Mouse (Mus musculus): ENCODE data around the gene Cd4. TPM values are rescaled to one million over a fixed set of nuclear protein-coding genes. Genes with fewer than 3 reads are reported as not detected.

The Cd4 gene
- polyA plus RNA-seq (2015; fragmentation: Nextera tagmentation; extraction: Ambion mirVana): 0.25 and 2.1 TPM in 2 replicates

GRCm38 (mm10) chr6:124887986-124888385, at the start of gene Cd4:
Cd4 (minus strand) TSS chr6:124888221.
- no peak within 1 kb of the TSS for H3K9ac ChIP-seq (ENCODE audit: low read length)
- no peak for ATAC-seq (replicated peaks; ENCODE audit: extremely low read depth, insufficient read depth, low FRiP score)
- 80% methylated on average over 9 of the region's 9 CpGs for WGBS
- H3K27me3 ChIP-seq (ENCODE audit: control insufficient read depth, insufficient read depth, low read length): no peaks in the 10 kb centered on the region
- no peak within 1 kb of the TSS for H3K27ac ChIP-seq (ENCODE audit: low read length)
- no peaks in the 10 kb centered on the region for H3K36me3 ChIP-seq (ENCODE audit: control insufficient read depth, insufficient read depth)
- H3K4me3 ChIP-seq (ENCODE audit: low read length): no peak within 1 kb of the TSS
- H3K4me2 ChIP-seq (ENCODE audit: low read depth, low read length): no peak within 1 kb of the TSS
- peaks cover 6% of the 10 kb centered on the region; the same call in 1 of the 2 replicates for H3K4me1 ChIP-seq (ENCODE audit: control insufficient read depth, insufficient read depth, low read length)
- no peaks in the 10 kb centered on the region for H3K9me3 ChIP-seq (replicated peaks; ENCODE audit: control insufficient read depth, low read length)

GRCm38 (mm10) chr6:124937493-124937892, 49.5 kb upstream of the Cd4 start:
- 77% methylated on average over 2 of the region's 2 CpGs for WGBS
- H3K9me3 ChIP-seq (replicated peaks; ENCODE audit: control insufficient read depth, low read length): no peaks in the 10 kb centered on the region
- no peak overlapping the region for H3K4me3 ChIP-seq (ENCODE audit: low read length)
- H3K4me2 ChIP-seq (ENCODE audit: low read depth, low read length): no peak overlapping the region
- peaks cover 4% of the 10 kb centered on the region for H3K4me1 ChIP-seq (ENCODE audit: control insufficient read depth, insufficient read depth, low read length)
- no peaks in the 10 kb centered on the region for H3K27me3 ChIP-seq (ENCODE audit: control insufficient read depth, insufficient read depth, low read length)
- peaks cover 43% of the 10 kb centered on the region for H3K36me3 ChIP-seq (ENCODE audit: control insufficient read depth, insufficient read depth)
- no peak overlapping the region for H3K27ac ChIP-seq (ENCODE audit: low read length)
- no peak overlapping the region for H3K9ac ChIP-seq (ENCODE audit: low read length)
- no peak for ATAC-seq (replicated peaks; ENCODE audit: extremely low read depth, insufficient read depth, low FRiP score)

- Histone ChIP-seq H3K27ac (ENCODE audit: low read length) (no peak overlapping the region), H3K27me3 (ENCODE audit: control insufficient read depth, insufficient read depth, low read length) (no peaks in the 10 kb centered on the region), H3K9ac (ENCODE audit: low read length) (no peak overlapping the region), H3K4me3 (ENCODE audit: low read length) (no peak overlapping the region), H3K4me2 (ENCODE audit: low read depth, low read length) (no peak overlapping the region), H3K9me3 (replicated peaks; ENCODE audit: control insufficient read depth, low read length) (no peaks in the 10 kb centered on the region), H3K36me3 (ENCODE audit: control insufficient read depth, insufficient read depth) (peaks cover 43% of the 10 kb centered on the region), H3K4me1 (ENCODE audit: control insufficient read depth, insufficient read depth, low read length) (peaks cover 7% of the 10 kb centered on the region)
- no peak for ATAC-seq (replicated peaks; ENCODE audit: extremely low read depth, insufficient read depth, low FRiP score)
- WGBS: 86% methylated on average over 1 of the region's 1 CpGs
Observed at GRCm38 (mm10) chr6:124936681-124937080, 48.7 kb upstream of the Cd4 start.

GRCm38 (mm10) chr6:124934670-124935069, 46.6 kb upstream of the Cd4 start:
- Histone ChIP-seq H3K4me1 (ENCODE audit: control insufficient read depth, insufficient read depth, low read length) (peaks cover 14% of the 10 kb centered on the region), H3K27ac (ENCODE audit: low read length) (no peak overlapping the region), H3K9me3 (replicated peaks; ENCODE audit: control insufficient read depth, low read length) (no peaks in the 10 kb centered on the region), H3K27me3 (ENCODE audit: control insufficient read depth, insufficient read depth, low read length) (no peaks in the 10 kb centered on the region), H3K4me3 (ENCODE audit: low read length) (no peak overlapping the region), H3K36me3 (ENCODE audit: control insufficient read depth, insufficient read depth) (peaks cover 43% of the 10 kb centered on the region), H3K4me2 (ENCODE audit: low read depth, low read length) (no peak overlapping the region), H3K9ac (ENCODE audit: low read length) (no peak overlapping the region)
- ATAC-seq (replicated peaks; ENCODE audit: extremely low read depth, insufficient read depth, low FRiP score): no peak
- WGBS: 93% methylated on average over 7 of the region's 7 CpGs

DNA sequence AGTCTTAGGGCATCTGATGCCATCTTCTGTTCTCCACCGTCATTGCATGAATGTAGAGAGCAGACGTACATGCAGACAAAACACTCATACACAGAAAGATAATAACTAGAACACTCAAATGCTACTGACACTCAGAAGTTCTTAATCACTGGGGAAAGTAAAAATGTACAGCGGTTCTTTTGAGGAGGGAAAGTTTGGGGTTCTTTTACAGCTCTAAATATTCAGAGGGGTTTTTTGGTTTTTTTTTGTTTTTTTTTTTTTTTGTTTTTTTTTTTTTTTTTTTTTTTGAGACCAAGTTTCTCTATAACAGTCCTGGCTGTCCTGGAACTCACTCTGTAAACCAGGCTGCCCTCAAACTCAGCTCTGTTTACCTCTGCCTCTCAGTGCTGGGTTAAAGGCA, 45.1 kb upstream of the Cd4 start:
- Histone ChIP-seq H3K27me3 (ENCODE audit: control insufficient read depth, insufficient read depth, low read length) (no peaks in the 10 kb centered on the region), H3K4me2 (ENCODE audit: low read depth, low read length) (no peak overlapping the region), H3K9me3 (replicated peaks; ENCODE audit: control insufficient read depth, low read length) (no peaks in the 10 kb centered on the region), H3K4me3 (ENCODE audit: low read length) (no peak overlapping the region), H3K36me3 (ENCODE audit: control insufficient read depth, insufficient read depth) (peaks cover 38% of the 10 kb centered on the region), H3K9ac (ENCODE audit: low read length) (no peak overlapping the region), H3K27ac (ENCODE audit: low read length) (no peak overlapping the region), H3K4me1 (ENCODE audit: control insufficient read depth, insufficient read depth, low read length) (peaks cover 15% of the 10 kb centered on the region)
- no peak for ATAC-seq (replicated peaks; ENCODE audit: extremely low read depth, insufficient read depth, low FRiP score)
- WGBS: 86% methylated on average over 3 of the region's 3 CpGs

DNA sequence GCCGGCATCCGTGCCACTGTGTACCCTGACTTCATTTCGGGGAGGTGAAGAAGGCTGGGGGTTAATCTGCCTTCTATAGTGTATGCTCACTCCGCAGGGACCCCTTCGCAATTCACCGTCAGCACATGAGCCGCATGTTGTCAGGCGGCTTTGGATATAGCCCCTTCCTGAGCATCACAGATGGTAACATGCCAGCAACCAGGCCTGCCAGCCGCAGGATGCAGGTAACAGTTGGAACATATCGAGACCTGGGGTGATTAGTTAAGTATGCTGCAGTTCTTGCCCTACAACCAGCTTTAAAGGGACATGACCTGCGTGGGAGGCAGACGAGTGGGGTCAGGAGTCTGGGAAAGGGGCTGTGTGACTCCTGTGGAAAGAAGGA, 44.3 kb upstream of the Cd4 start:
- no peaks in the 10 kb centered on the region for H3K27me3 ChIP-seq (ENCODE audit: control insufficient read depth, insufficient read depth, low read length)
- H3K27ac ChIP-seq (ENCODE audit: low read length): peak overlapping the region; percentile 98
- H3K36me3 ChIP-seq (ENCODE audit: control insufficient read depth, insufficient read depth): peaks cover 32% of the 10 kb centered on the region
- H3K9me3 ChIP-seq (replicated peaks; ENCODE audit: control insufficient read depth, low read length): no peaks in the 10 kb centered on the region
- ATAC-seq (replicated peaks; ENCODE audit: extremely low read depth, insufficient read depth, low FRiP score): no peak
- peak overlapping the region; percentile 87 for H3K4me2 ChIP-seq (ENCODE audit: low read depth, low read length)
- H3K4me1 ChIP-seq (ENCODE audit: control insufficient read depth, insufficient read depth, low read length): peaks cover 15% of the 10 kb centered on the region
- peak overlapping the region; percentile 99 for H3K9ac ChIP-seq (ENCODE audit: low read length)
- peak overlapping the region; percentile 98 for H3K4me3 ChIP-seq (ENCODE audit: low read length)
- WGBS: 47% methylated on average over 12 of the region's 12 CpGs

DNA sequence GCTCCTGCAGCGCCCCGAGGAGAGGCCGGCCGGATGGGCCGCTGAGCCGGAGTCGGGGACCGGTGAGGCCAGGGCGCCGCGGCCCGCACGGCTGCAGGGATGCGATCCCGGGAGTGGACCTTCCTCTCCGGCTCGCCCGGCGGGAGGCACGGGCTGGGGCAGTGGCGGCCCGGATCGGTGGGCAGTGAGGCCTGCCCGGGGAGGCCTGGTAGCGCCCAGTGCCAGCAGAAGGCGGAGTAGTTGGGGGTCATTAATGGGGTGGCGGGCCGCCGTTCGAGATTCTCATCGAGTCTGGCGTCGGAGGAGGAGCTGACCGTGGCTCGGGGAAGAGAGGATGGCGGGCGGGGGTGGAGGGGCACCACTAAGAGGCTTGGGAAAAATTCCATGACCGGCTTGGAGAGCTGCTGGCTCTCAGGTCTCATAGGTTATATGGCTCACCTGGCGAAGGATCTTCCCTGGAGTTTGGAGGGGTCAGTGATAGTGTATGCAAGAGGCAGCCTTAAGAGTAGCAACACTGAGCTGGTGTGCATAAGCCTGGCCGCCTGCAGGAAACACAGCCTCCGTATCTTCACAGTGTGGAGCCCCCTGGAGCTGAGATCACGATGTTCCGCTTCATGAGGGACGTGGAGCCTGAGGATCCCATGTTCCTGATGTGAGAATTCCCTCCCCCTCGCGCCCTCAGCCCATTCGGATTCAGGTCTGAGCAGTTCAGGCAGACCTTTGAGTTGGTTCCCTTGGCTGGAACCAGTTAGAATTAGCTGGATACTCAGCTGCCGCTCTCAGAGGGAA, 43.7 kb upstream of the Cd4 start:
- H3K4me1 ChIP-seq (ENCODE audit: control insufficient read depth, insufficient read depth, low read length): peaks cover 15% of the 10 kb centered on the region
- H3K36me3 ChIP-seq (ENCODE audit: control insufficient read depth, insufficient read depth): peaks cover 29% of the 10 kb centered on the region
- peak; percentile 24 for ATAC-seq (replicated peaks; ENCODE audit: extremely low read depth, insufficient read depth, low FRiP score)
- peak overlapping the region; percentile 87 for H3K4me2 ChIP-seq (ENCODE audit: low read depth, low read length)
- no peaks in the 10 kb centered on the region for H3K27me3 ChIP-seq (ENCODE audit: control insufficient read depth, insufficient read depth, low read length)
- no peaks in the 10 kb centered on the region for H3K9me3 ChIP-seq (replicated peaks; ENCODE audit: control insufficient read depth, low read length)
- H3K4me3 ChIP-seq (ENCODE audit: low read length): peak overlapping the region; percentile 98
- peak overlapping the region; percentile 98 for H3K27ac ChIP-seq (ENCODE audit: low read length)
- peak overlapping the region; percentile 99 for H3K9ac ChIP-seq (ENCODE audit: low read length)
- WGBS: under 1% methylated on average over 46 of the region's 48 CpGs

- Histone ChIP-seq H3K4me1 (ENCODE audit: control insufficient read depth, insufficient read depth, low read length) (peaks cover 19% of the 10 kb centered on the region), H3K36me3 (ENCODE audit: control insufficient read depth, insufficient read depth) (peaks cover 21% of the 10 kb centered on the region), H3K9ac (ENCODE audit: low read length) (peak within 1 kb of the TSS; percentile 99), H3K27ac (ENCODE audit: low read length) (peak within 1 kb of the TSS; percentile 98), H3K27me3 (ENCODE audit: control insufficient read depth, insufficient read depth, low read length) (no peaks in the 10 kb centered on the region), H3K4me2 (ENCODE audit: low read depth, low read length) (peak within 1 kb of the TSS; percentile 87), H3K4me3 (ENCODE audit: low read length) (peak within 1 kb of the TSS; percentile 98), H3K9me3 (replicated peaks; ENCODE audit: control insufficient read depth, low read length) (no peaks in the 10 kb centered on the region)
- under 1% methylated on average over 54 of the region's 64 CpGs for WGBS
- peak; percentile 91 for ATAC-seq (replicated peaks; ENCODE audit: extremely low read depth, insufficient read depth, low FRiP score)
Observed at GRCm38 (mm10) chr6:124930754-124931524, 42.9 kb upstream of the Cd4 start, which contains the start of gene Mlf2. Mlf2 (plus strand) TSS chr6:124931386.

- peak overlapping the region; percentile 72 for H3K9ac ChIP-seq (ENCODE audit: low read length)
- no peaks in the 10 kb centered on the region for H3K27me3 ChIP-seq (ENCODE audit: control insufficient read depth, insufficient read depth, low read length)
- peaks cover 19% of the 10 kb centered on the region for H3K36me3 ChIP-seq (ENCODE audit: control insufficient read depth, insufficient read depth)
- WGBS: 45% methylated on average over 1 of the region's 1 CpGs
- H3K4me3 ChIP-seq (ENCODE audit: low read length): peak overlapping the region; percentile 98
- no peak for ATAC-seq (replicated peaks; ENCODE audit: extremely low read depth, insufficient read depth, low FRiP score)
- H3K4me2 ChIP-seq (ENCODE audit: low read depth, low read length): peak overlapping the region; percentile 46
- peaks cover 26% of the 10 kb centered on the region for H3K4me1 ChIP-seq (ENCODE audit: control insufficient read depth, insufficient read depth, low read length)
- H3K27ac ChIP-seq (ENCODE audit: low read length): peak overlapping the region; percentile 98
- H3K9me3 ChIP-seq (replicated peaks; ENCODE audit: control insufficient read depth, low read length): no peaks in the 10 kb centered on the region
Observed at GRCm38 (mm10) chr6:124930231-124930630, 42.2 kb upstream of the Cd4 start.
